Mouse (Mus musculus): ENCODE results near the gene Ube2t. TPM values are rescaled to one million over a fixed set of nuclear protein-coding genes. Genes with fewer than 3 reads are reported as not detected.

The Ube2t gene
- polyA plus RNA-seq, 1 experiment: 6.4 TPM

DNA sequence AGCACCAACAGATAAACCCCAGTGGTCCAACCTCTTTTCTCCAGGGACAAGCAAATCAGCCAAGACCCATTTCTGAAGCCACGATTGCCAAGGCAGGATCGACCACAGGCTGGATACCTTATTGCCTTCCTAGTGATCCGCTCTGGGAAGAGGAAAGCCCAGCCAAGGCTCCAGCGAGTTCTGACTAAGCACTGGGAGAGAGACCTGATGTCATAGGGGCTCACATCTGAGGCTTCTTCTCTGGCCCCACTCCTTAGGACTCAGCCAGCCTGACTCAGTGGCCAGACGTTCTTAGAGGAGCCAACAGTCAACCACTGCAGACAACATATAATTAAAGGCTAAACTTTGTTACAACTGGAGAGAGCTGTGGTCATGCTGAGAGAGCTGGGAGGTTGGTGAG, 59.6 kb downstream of the Ube2t start:
- Histone ChIP-seq H3K4me3 (replicated peaks) (no peak overlapping the region), H3K9me3 (peaks cover 18% of the 10 kb centered on the region), H3K36me3 (replicated peaks; ENCODE audit: low read length) (no peaks in the 10 kb centered on the region), H3K27me3 (replicated peaks) (peaks cover 84% of the 10 kb centered on the region), H3K4me1 (peaks cover 21% of the 10 kb centered on the region)
- TF ChIP-seq GATA1 (IDR thresholded peaks at IDR 0.05; ENCODE audit: borderline replicate concordance, low read length) (no peak), FLI1 (IDR thresholded peaks at IDR 0.05; ENCODE audit: low read length) (no peak)

DNA sequence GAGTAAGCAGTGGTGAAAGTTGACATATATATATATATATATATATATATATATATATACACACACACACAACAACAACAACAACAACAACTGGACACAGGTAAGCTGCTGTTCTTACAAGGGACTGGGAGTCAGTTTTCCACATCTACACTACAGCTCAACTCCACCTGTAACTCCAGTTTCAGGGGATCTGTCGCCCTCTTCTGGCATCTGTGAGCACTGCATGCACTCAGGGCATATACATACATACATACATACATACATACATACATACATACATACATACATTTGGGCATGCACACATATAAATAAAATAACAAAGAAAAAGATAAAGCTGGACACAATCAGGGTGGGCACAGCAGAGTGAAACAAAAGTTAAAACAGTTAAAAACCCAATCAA, 61.2 kb downstream of the Ube2t start:
- no peak overlapping the region for H3K4me3 ChIP-seq (replicated peaks)
- H3K36me3 ChIP-seq (replicated peaks; ENCODE audit: low read length): no peaks in the 10 kb centered on the region
- H3K4me1 ChIP-seq: peaks cover 19% of the 10 kb centered on the region
- H3K9me3 ChIP-seq: peaks cover 35% of the 10 kb centered on the region
- TF ChIP-seq FLI1 (IDR thresholded peaks at IDR 0.05; ENCODE audit: low read length): no peak
- TF ChIP-seq GATA1 (IDR thresholded peaks at IDR 0.05; ENCODE audit: borderline replicate concordance, low read length): no peak
- H3K27me3 ChIP-seq (replicated peaks): peaks cover 82% of the 10 kb centered on the region

Other genes with a start within 250 kb of the Ube2t start
- gene Ppp1r12b, start 6.6 kb upstream of the Ube2t start, polyA plus RNA-seq (2012; ENCODE audit: insufficient read depth, low replicate concordance): 0.60 TPM in 1 of 2 replicates, not detected in the other
- gene Lgr6, start 142.7 kb downstream of the Ube2t start, polyA plus RNA-seq (2012; ENCODE audit: insufficient read depth, low replicate concordance): 0.24 TPM in 1 of 2 replicates, not detected in the other
- gene Ptpn7, start 170.1 kb downstream of the Ube2t start, polyA plus RNA-seq (2012; ENCODE audit: insufficient read depth, low replicate concordance): 57.8 and 98.1 TPM in 2 replicates
- 96.0 and 156 TPM in 2 replicates for gene Arl8a, start 184.3 kb downstream of the Ube2t start, polyA plus RNA-seq (2012; ENCODE audit: insufficient read depth, low replicate concordance)
- gene Gpr37l1, start 205.1 kb downstream of the Ube2t start, polyA plus RNA-seq (2012; ENCODE audit: insufficient read depth, low replicate concordance): not detected in 2 replicates